In genomic region chr6:67077477-67077876, GRCm38 (mm10) we compare ENCODE assay signal across 9 mouse cellular contexts. TPM values are rescaled to one million over a fixed set of nuclear protein-coding genes. Genes with fewer than 3 reads are reported as not detected.
DNase-seq lines count a peak whose midpoint lies in the region; TF ChIP-seq lines count a peak whose summit lies in the region.
"Had no signal": no experiment of that assay in that cellular context is flagged by ENCODE, and none has a peak within 500 bp of the region (broad histone marks: within the 10 kb centered on the region; RNA-seq: fewer than 3 reads in every experiment).

No protein-coding gene starts in this region.

- no peak for TF ChIP-seq CTCF in kidney, adult 2 months (conservative IDR thresholded peaks at IDR 0.05; ENCODE audit: insufficient read depth, insufficient read length, low read depth, low read length)
- TF ChIP-seq CTCF in small intestine, adult 2 months (IDR thresholded peaks at IDR 0.05; ENCODE audit: extremely low read depth, insufficient read length, insufficient replicate concordance, low read depth, low read length): no peak

- DNase-seq in kidney, adult 2 months: peak; percentile 65
- no peak for DNase-seq in kidney, adult 11 months
- DNase-seq in fibroblast of lung, adult 2 months (ENCODE audit: low read depth): peak; percentile 45
- peak; percentile 53 for DNase-seq in kidney, postnatal 14 days
- DNase-seq in cerebellum, postnatal 25 days: no peak
- DNase-seq in urinary bladder, adult 2 months (ENCODE audit: low spot score): no peak
- DNase-seq in frontal cortex, adult 2 months (ENCODE audit: extremely low spot score in 1 of 2, low spot score in 1 of 2): no peak

- H3K4me1 ChIP-seq in kidney, adult 2 months (ENCODE audit: control insufficient read depth, insufficient read depth, low read length): peaks cover 13% of the 10 kb centered on the region
- H3K4me1 ChIP-seq in small intestine, adult 2 months (ENCODE audit: control insufficient read depth, insufficient read depth, insufficient read length, low read length): peaks cover 2% of the 10 kb centered on the region; the same call in 1 of the 2 replicates
- H3K4me1 ChIP-seq: liver, embryonic 15.5 days had no signal

- no peaks in the 10 kb centered on the region for H3K27me3 ChIP-seq in kidney, adult 2 months (replicated peaks; ENCODE audit: control insufficient read depth, insufficient read depth, low read length)
- H3K27me3 ChIP-seq in small intestine, adult 2 months (ENCODE audit: control insufficient read depth, insufficient read depth, low read length): no peaks in the 10 kb centered on the region
- H3K27me3 ChIP-seq: liver, embryonic 15.5 days had no signal

- H3K27ac ChIP-seq in kidney, adult 2 months (ENCODE audit: insufficient read depth, low read depth, low read length): peak overlapping the region; percentile 19; the same call in 1 of the 2 replicates
- H3K27ac ChIP-seq in small intestine, adult 2 months (ENCODE audit: insufficient read depth, low read depth, low read length): peak overlapping the region; percentile 46
- H3K27ac ChIP-seq: liver, embryonic 15.5 days had no signal

- TF ChIP-seq POLR2A in kidney, adult 2 months (IDR thresholded peaks at IDR 0.05; ENCODE audit: low read depth, low read length): no peak
- TF ChIP-seq POLR2A in small intestine, adult 2 months (IDR thresholded peaks at IDR 0.05; ENCODE audit: low read depth, low read length): no peak

- H3K36me3 ChIP-seq in kidney, adult 2 months (ENCODE audit: control insufficient read depth, insufficient read depth, low read length): no peaks in the 10 kb centered on the region
- no peaks in the 10 kb centered on the region for H3K36me3 ChIP-seq in small intestine, adult 2 months (ENCODE audit: control insufficient read depth, insufficient read depth, low read length)
- H3K36me3 ChIP-seq: liver, embryonic 15.5 days had no signal

- H3K4me3 ChIP-seq in kidney, adult 2 months (ENCODE audit: insufficient read depth, low read depth, low read length): no peak overlapping the region
- H3K4me3 ChIP-seq in small intestine, adult 2 months (ENCODE audit: low read depth, low read length): no peak overlapping the region
- H3K4me3 ChIP-seq: liver, embryonic 15.5 days had no signal

- WGBS in kidney, adult 2 months: 58% methylated on average over 3 of the region's 3 CpGs
- WGBS in small intestine, adult 2 months: 74% methylated on average over 3 of the region's 3 CpGs

RNA-seq across cellular contexts. Expression of gene Gadd45a, which starts 40.2 kb away (rescaled TPM):
- polyA plus RNA-seq in kidney, adult 2 months (2012; rRNA removed): 54.6 and 59.7 TPM in 2 replicates
- polyA plus RNA-seq in small intestine, adult 2 months (2012; rRNA removed): 106 and 209 TPM in 2 replicates
- polyA plus RNA-seq in urinary bladder, adult 2 months (2012; rRNA removed): 53.5 and 69.7 TPM in 2 replicates
- 13.5 and 17.8 TPM in 2 replicates for polyA plus RNA-seq in frontal cortex, adult 2 months (2012; rRNA removed)

Comparison
In these comparisons a context has a peak if more than half of its experiments do, and no peak if none do; other contexts are left out.
1. DNase-seq: peak in kidney, adult 2 months (single experiment), fibroblast of lung, adult 2 months (single experiment) and kidney, postnatal 14 days (single experiment); none in kidney, adult 11 months (single experiment), cerebellum, postnatal 25 days (0 of 2), urinary bladder, adult 2 months (single experiment) and frontal cortex, adult 2 months (0 of 2).